In genomic region chr5:132261750-132262149, GRCm38 (mm10) we compare ENCODE assay signal across 17 mouse cellular contexts.
"Had no signal": no experiment of that assay in that cellular context is flagged by ENCODE, and none has a peak within 500 bp of the region (broad histone marks: within the 10 kb centered on the region; RNA-seq: fewer than 3 reads in every experiment).

No protein-coding gene starts in this region.

- H3K27ac ChIP-seq: liver, embryonic 15.5 days; lung, embryonic 15.5 days; macrophage; midbrain, embryonic 13.5 days; midbrain, embryonic 15.5 days; neural tube, embryonic 12.5 days had no signal

- H3K4me3 ChIP-seq: liver, embryonic 15.5 days; lung, embryonic 15.5 days; megakaryocyte, embryonic 14.5 days; midbrain, embryonic 13.5 days; midbrain, embryonic 15.5 days; neural tube, embryonic 12.5 days had no signal

- DNase-seq: liver, postnatal 0 days; lung, adult 2 months; lung, postnatal 14 days; lung, postnatal 36 days; right cerebral cortex, postnatal 14 days; thymus, adult 18-20 months; thymus, postnatal 14 days; thymus, postnatal 36 days had no signal

- H3K36me3 ChIP-seq: liver, embryonic 15.5 days; lung, embryonic 15.5 days; midbrain, embryonic 13.5 days; midbrain, embryonic 15.5 days; neural tube, embryonic 12.5 days had no signal

- H3K4me1 ChIP-seq: liver, embryonic 15.5 days; lung, embryonic 15.5 days; megakaryocyte, embryonic 14.5 days had no signal

- ATAC-seq: liver, postnatal 0 days; lung, postnatal 0 days; midbrain, embryonic 13.5 days; midbrain, embryonic 15.5 days had no signal

- H3K4me2 ChIP-seq: liver, embryonic 15.5 days; lung, embryonic 15.5 days; midbrain, embryonic 11.5 days; midbrain, embryonic 13.5 days; midbrain, embryonic 15.5 days; neural tube, embryonic 12.5 days had no signal

- H3K9ac ChIP-seq: liver, embryonic 15.5 days; liver, postnatal 0 days; lung, embryonic 15.5 days; midbrain, embryonic 13.5 days; midbrain, embryonic 15.5 days; neural tube, embryonic 12.5 days had no signal

- H3K27me3 ChIP-seq: liver, embryonic 15.5 days; lung, embryonic 15.5 days; megakaryocyte, embryonic 14.5 days; midbrain, embryonic 13.5 days; midbrain, embryonic 15.5 days; neural tube, embryonic 12.5 days had no signal

- H3K9me3 ChIP-seq: liver, embryonic 15.5 days; lung, embryonic 15.5 days; megakaryocyte, embryonic 14.5 days; midbrain, embryonic 13.5 days; midbrain, embryonic 15.5 days; neural tube, embryonic 12.5 days had no signal
